Mouse (Mus musculus) liver, adult 2 months (tissue): ENCODE results near the gene Map6.

Experiments
- CTCF ChIP-seq: fragments of 200-500 bp; IDR thresholded peaks from 2 replicates; pipeline ENCODE4 v1.5.1; 2011; ENCODE audit warnings: low read depth, low read length, control low read depth
- POLR2A ChIP-seq: fragments of 200-500 bp; IDR thresholded peaks from 2 replicates; pipeline ENCODE4 v1.6.1; 2011; ENCODE audit warnings: low read length, control low read depth; ENCODE audit not compliant: insufficient read depth; ENCODE audit errors: extremely low read depth

GRCm38 (mm10) chr7:99305688-99306087 is 38.4 kb downstream of the Map6 start:
- TF ChIP-seq POLR2A (no peak), CTCF (no peak)
